Mouse (Mus musculus): ENCODE measurements around the gene Pip5k1b.
A peak's percentile ranks its signal among the peaks of the same experiment; 100 is the strongest.

Pip5k1b gene

DNA sequence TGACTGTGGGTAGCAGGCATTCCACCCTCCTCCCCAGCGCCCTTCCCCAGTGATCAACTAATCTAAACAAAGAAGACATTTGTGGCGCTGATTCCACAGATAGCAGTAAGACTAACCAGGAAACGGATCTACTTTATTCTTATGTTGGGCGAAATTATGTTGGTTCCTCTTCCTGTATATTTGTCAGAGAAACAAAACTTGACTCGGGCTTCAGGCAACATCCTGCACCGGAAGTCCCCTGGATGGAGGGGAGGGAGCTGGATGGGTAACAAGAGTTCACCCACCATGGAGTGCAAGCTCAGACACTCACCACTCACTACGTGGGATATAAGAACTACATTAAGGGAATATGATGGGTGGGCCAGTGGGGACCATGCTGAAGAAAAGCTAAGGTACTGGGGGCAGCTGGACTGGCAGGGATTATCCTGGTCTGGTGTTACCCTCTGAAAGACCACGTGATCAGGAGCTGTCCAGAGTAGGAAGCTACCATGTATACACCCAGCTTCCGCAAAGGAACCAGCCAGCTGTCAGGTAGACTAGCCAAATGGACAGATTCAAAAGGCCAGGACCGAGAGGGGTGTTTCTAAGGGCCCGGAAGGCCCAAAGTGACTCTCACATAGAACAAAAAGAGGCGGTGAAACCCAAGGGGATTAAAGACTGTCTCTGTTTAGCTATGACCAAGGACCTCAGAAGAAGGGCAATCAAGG, 219.1 kb downstream of the Pip5k1b start:
- DNase-seq (ENCODE audit: low spot score), result no peak

GRCm38 (mm10) chr19:24335611-24336343, 219.9 kb downstream of the Pip5k1b start:
- DNase-seq (ENCODE audit: low spot score), result no peak

GRCm38 (mm10) chr19:24332956-24333355, 222.7 kb downstream of the Pip5k1b start:
- no peak for DNase-seq (ENCODE audit: low spot score)

DNA sequence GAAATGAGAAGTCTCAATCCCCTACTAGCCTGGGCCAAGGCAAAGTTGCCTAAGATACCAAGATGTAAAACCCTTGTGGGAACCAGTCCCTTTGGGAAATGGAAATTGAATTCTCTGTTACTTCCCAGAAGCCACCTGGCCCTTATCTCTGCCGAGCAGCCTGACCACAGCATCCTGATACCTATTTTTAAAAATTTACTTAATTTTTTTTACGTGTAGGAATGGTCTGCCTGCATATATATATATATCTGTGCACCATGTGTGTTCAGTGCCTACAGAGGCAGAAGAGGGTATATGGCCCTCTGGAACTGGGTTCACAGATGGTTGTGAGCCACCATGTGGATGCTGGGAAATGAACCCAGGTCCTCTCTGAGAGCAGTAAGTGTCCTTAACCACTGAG, 224.4 kb downstream of the Pip5k1b start:
- DNase-seq (ENCODE audit: low spot score), result no peak

DNA sequence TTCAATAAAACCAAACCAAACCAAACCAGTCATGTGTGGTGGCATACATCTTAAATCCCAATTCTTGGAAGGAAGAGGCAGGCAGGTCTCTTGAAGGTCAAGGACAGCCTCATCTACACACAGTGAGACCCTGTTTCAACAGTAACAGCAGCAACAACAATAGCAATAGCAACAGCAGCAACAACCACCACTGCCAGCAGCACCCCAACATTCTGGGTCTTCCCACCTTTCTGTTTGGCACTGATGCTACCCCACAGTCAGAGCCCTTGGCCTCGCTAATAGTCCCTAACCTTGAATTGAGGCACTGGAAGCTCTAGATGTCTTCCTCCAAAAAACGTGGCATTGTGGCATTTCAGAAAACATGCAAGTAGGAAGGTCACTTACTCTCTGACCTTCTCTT, 225.3 kb downstream of the Pip5k1b start:
- no peak for DNase-seq (ENCODE audit: low spot score)

GRCm38 (mm10) chr19:24327921-24328320, 227.8 kb downstream of the Pip5k1b start:
- DNase-seq (ENCODE audit: low spot score), result no peak

- DNase-seq (ENCODE audit: low spot score), result no peak
Measured at GRCm38 (mm10) chr19:24326969-24327368, 228.7 kb downstream of the Pip5k1b start.

DNA sequence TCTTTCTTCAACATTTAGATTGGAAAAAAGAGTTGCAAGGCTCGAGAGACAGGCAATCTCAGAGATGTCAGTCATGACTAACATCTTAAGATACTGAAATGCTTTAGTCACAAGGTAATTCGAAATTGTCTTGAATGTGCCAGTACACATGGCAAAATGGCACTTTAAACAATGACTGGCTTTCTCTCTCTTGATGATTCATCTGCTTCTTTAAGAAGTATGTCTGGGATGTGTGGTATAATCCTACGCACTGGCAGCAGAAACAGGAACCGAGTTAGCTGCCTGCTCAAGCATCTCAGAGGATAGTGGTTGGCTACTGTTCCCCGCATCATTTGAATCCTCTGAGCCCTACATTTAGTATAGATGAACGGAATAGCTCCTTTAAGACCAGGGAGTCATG, 230.0 kb downstream of the Pip5k1b start:
- no peak for DNase-seq (ENCODE audit: low spot score)

- no peak for DNase-seq (ENCODE audit: low spot score)
Measured at GRCm38 (mm10) chr19:24323841-24324613, 231.6 kb downstream of the Pip5k1b start.

DNA sequence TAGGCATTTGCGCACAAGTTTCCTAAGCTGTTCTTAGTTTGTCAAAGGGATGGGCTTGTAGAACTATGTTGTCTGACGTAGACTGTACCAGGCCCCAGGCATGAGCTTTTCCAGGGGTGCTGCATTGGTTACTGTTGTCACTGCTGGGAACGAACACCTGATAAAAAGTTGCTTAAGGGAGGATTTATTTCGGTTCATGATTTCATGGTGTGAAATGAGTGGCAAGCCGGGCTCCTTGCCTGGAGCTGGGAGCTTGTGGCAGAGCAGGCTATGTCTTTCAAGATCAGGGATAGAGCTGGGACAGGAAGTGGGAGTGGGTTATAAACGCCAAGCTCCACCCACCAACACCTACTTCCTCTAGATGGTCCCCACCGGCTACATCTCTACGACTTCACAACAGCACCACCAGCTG, 233.8 kb downstream of the Pip5k1b start:
- DNase-seq (ENCODE audit: low spot score), result no peak

DNA sequence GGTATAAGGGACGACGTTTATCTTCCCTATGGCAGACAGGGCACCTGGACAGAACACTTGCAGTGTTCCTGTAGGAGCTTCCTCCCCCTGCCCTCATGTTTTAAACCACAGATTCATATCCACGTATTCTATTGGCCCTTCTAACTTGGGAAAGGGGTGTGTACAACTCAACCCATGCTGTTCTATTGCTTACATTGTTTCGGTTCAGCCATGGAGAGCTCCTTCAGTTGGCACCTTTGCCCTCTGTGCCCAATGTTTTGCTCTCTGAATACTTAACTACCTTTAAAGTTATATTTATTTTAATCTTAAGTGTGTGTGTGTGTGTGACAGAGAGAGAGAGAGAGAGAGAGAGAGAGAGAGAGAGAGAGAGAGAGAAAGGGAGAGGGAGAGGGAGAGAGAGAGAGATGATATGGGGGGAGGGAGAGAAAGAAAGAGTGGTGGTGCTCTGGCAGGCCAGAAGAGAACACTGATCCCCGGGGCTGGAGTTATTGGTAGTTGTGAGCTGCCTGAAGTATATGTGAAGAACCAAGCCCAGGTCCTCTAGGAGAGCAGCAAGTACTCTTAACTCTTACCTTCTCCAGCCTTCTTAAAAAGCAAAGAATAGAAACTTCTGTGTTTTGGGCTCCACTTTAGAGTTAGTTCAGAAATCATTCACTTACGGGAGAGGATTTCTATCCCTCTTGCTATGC, 234.3 kb downstream of the Pip5k1b start:
- DNase-seq (ENCODE audit: low spot score), result no peak

GRCm38 (mm10) chr19:24318172-24318571, 237.5 kb downstream of the Pip5k1b start:
- DNase-seq (ENCODE audit: low spot score), result no peak

GRCm38 (mm10) chr19:24317731-24318130, 237.9 kb downstream of the Pip5k1b start:
- no peak for DNase-seq (ENCODE audit: low spot score)

- peak; percentile 81 for DNase-seq (ENCODE audit: low spot score)
Measured at GRCm38 (mm10) chr19:24317038-24317591, 238.6 kb downstream of the Pip5k1b start.

GRCm38 (mm10) chr19:24316060-24316725, 239.5 kb downstream of the Pip5k1b start:
- peak; percentile 60 for DNase-seq (ENCODE audit: low spot score)

GRCm38 (mm10) chr19:24315234-24315633, 240.4 kb downstream of the Pip5k1b start:
- DNase-seq (ENCODE audit: low spot score), result no peak

- DNase-seq (ENCODE audit: low spot score), result no peak
Measured at GRCm38 (mm10) chr19:24314676-24315075, 241.0 kb downstream of the Pip5k1b start.

GRCm38 (mm10) chr19:24312556-24313342, 242.9 kb downstream of the Pip5k1b start:
- peak; percentile 94 for DNase-seq (ENCODE audit: low spot score)

- DNase-seq (ENCODE audit: low spot score), result no peak
Measured at GRCm38 (mm10) chr19:24312046-24312445, 243.6 kb downstream of the Pip5k1b start.

DNA sequence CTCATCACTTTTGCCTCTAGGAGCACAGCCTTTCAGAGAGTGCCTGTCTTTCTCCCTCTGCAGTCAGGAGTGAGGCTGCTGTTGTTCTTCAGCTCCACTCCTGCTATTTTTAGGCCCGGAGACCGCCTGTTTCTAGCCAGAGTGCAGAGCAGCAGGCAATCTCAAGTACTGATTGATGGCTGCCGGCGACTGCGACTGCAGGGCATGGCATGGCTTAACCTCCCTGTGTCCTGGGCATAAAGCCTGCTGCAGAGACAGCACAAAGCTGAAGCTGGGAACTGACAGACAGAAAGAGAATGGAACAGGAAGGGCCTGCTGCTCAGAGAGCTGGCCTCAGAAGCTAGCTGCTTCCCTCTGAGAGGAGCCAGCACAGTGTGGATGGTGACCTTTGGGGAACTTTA, 247.4 kb downstream of the Pip5k1b start:
- DNase-seq (ENCODE audit: low spot score), result no peak

Data from retina, embryonic 14.5 days (tissue).